Mouse (Mus musculus) intestine, embryonic 16.5 days (tissue): ENCODE measurements at regions not wholly inside any gene's neighbourhood (a gene's known extent, or its start where the extent isn't known, plus 50 kb on each side); places are given as distances from the start of the nearest gene placed in this dataset.

Experiments
- ATAC-seq: fragments of 200-750 bp; cut with Nextera tagmentation; 2 replicates; pipeline ENCODE4 v1.8.0; 2017; ENCODE audit warnings: moderate TSS enrichment, moderate library complexity
- H3K27ac ChIP-seq: fragments of 300-500 bp; sonication (generic); 2 replicates; pipeline ENCODE4 v1.5.1; 2014; ENCODE audit warnings: mild to moderate bottlenecking, low read length
- H3K27me3 ChIP-seq: fragments of 300-500 bp; sonication (generic); replicated peaks from 2 replicates; pipeline ENCODE4 v1.6.1; 2014; ENCODE audit warnings: low read length, control low read depth, mixed read lengths; ENCODE audit not compliant: control insufficient read depth, insufficient read depth
- H3K36me3 ChIP-seq: fragments of 300-500 bp; sonication (generic); 2 replicates; pipeline ENCODE4 v1.6.1; 2014; ENCODE audit warnings: low read length, control low read depth; ENCODE audit not compliant: control insufficient read depth, insufficient read depth
- H3K4me1 ChIP-seq: fragments of 300-500 bp; sonication (generic); 2 replicates; pipeline ENCODE4 v1.6.1; 2014; ENCODE audit warnings: low read length, control low read depth, mixed read lengths; ENCODE audit not compliant: control insufficient read depth, insufficient read depth
- H3K4me2 ChIP-seq: fragments of 300-500 bp; sonication (generic); 2 replicates; pipeline ENCODE4 v1.6.1; 2014; ENCODE audit warnings: low read depth, low read length, control low read depth
- H3K4me3 ChIP-seq: fragments of 300-500 bp; sonication (generic); 2 replicates; pipeline ENCODE4 v1.5.1; 2014; ENCODE audit warnings: mild to moderate bottlenecking, low read length
- H3K9ac ChIP-seq: fragments of 300-500 bp; sonication (generic); 2 replicates; pipeline ENCODE4 v1.6.1; 2014; ENCODE audit warnings: low read depth, low read length
- H3K9me3 ChIP-seq: fragments of 300-500 bp; sonication (generic); 2 replicates; pipeline ENCODE4 v1.6.1; 2016; ENCODE audit warnings: low read length, control low read depth; ENCODE audit not compliant: control insufficient read depth
- WGBS: fragments of 180-500 bp; shearing (Covaris S2); extraction: QIAGEN DNeasy Blood & Tissue Kit; methylation state at CpG from one replicate; pipeline ENCODE4 v1.1.7; 2014; 5-methylcytosine and 5-hydroxymethylcytosine counted together

DNA sequence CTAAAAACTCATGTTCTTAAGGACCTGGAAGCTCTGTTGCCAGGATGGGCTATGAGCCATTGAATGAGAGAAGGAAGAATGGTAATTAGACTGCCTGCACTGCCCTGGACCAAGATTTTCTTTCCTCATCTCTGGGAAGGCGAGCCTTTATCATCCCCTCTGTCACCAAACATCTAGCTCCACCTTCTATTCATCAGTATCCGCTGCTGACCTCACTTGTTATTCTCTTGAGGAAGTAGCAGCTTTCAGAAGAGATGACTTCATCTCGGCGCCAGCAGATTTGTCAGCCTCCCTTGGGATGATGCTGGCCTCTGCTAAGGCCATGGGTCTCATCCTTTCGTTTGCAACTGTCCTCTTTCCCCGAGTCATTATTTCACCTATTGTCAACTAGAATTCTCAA lies 67.5 kb upstream of the Tcf21 start:
- no peak overlapping the region for H3K4me2 ChIP-seq
- 77% methylated on average over 6 of the region's 6 CpGs for WGBS
- ATAC-seq, result no peak
- no peaks in the 10 kb centered on the region for H3K36me3 ChIP-seq
- H3K27me3 ChIP-seq, result no peaks in the 10 kb centered on the region
- H3K4me1 ChIP-seq, result no peaks in the 10 kb centered on the region
- no peak overlapping the region for H3K27ac ChIP-seq
- no peaks in the 10 kb centered on the region for H3K9me3 ChIP-seq
- no peak overlapping the region for H3K9ac ChIP-seq
- no peak overlapping the region for H3K4me3 ChIP-seq

DNA sequence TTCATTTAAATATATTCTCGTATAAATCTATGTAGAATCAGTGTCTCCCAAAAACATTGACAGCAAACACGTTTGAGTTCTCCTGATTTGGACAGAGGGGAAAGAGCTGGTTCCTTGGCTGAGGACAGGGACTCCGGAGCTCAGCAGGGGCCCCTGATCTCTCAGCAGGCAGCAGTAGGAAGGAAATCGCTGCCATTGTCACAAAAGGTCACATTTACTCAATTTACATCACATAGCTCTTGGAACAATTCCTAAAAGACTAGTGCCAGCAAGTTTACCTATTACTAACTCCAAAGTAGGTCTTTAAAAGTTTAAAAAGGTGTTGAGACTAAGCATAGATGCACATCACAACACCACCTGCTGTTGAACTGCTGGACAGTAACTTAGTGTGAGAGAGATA lies 59.7 kb upstream of the Tcf21 start:
- Histone ChIP-seq H3K9me3 (no peaks in the 10 kb centered on the region), H3K4me1 (peaks cover 11% of the 10 kb centered on the region), H3K9ac (no peak overlapping the region), H3K27ac (no peak overlapping the region), H3K27me3 (no peaks in the 10 kb centered on the region), H3K36me3 (no peaks in the 10 kb centered on the region), H3K4me2 (no peak overlapping the region), H3K4me3 (no peak overlapping the region)
- WGBS, result 49% methylated on average over 4 of the region's 4 CpGs
- no peak for ATAC-seq

DNA sequence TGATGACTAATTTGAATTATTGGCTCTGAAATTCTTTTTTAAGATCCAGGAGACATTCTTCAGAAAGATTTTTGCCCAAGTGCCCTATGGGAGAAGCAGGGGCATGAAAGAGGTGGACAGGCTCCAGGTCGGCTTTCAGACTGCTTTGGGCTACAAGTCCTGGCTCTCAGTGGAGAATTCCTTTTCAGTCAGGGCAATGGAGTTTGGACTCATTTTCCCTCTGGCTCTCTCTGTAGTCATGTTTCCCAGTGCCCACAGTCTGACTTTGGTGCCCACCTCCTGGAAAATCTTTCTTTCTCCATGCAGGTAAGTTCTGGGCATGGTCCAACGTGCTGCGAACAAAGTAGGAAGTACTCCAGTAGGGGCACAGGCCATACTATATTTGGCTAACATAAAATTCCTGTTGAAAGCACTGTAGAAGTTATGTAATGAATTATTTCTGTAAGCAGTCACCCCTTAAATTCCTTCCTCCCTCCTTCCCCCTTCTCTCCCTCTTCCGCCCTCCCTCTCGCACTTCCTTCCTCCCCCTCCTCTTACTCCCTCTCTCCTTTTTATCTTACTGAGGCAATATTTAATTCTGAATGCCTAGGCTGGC lies 57.7 kb upstream of the Tcf21 start:
- H3K36me3 ChIP-seq, result no peaks in the 10 kb centered on the region
- no peak for ATAC-seq
- no peaks in the 10 kb centered on the region for H3K27me3 ChIP-seq
- no peaks in the 10 kb centered on the region for H3K9me3 ChIP-seq
- no peak overlapping the region; the same call in 1 of the 2 replicates for H3K27ac ChIP-seq
- peaks cover 11% of the 10 kb centered on the region for H3K4me1 ChIP-seq
- no peak overlapping the region for H3K4me3 ChIP-seq
- WGBS, result 69% methylated on average over 5 of the region's 5 CpGs
- no peak overlapping the region for H3K4me2 ChIP-seq
- no peak overlapping the region for H3K9ac ChIP-seq

DNA sequence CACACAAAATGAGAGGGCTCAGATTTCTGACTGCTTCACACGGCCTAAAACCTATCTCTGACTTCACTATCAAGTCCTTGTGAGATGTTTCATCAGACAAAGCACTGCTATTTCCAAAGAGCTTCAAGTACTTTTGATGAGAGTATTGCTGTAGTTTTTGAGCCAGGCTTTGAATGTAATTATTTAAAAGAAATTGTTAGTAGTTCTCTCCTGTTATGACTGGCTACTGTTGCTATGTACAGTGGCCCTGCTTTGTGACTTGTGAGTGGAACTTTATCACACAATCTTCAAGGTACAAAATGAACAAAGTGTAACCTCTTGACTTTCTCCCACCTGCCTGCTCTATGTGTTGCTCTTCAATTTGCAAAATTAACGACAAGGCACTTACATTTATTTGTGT lies 57.1 kb upstream of the Tcf21 start:
- Histone ChIP-seq H3K4me3 (no peak overlapping the region), H3K4me1 (peaks cover 11% of the 10 kb centered on the region), H3K27me3 (no peaks in the 10 kb centered on the region), H3K9me3 (no peaks in the 10 kb centered on the region), H3K27ac (no peak overlapping the region), H3K9ac (no peak overlapping the region), H3K36me3 (no peaks in the 10 kb centered on the region), H3K4me2 (no peak overlapping the region)
- WGBS, result 68% methylated on average over 2 of the region's 2 CpGs
- no peak for ATAC-seq

DNA sequence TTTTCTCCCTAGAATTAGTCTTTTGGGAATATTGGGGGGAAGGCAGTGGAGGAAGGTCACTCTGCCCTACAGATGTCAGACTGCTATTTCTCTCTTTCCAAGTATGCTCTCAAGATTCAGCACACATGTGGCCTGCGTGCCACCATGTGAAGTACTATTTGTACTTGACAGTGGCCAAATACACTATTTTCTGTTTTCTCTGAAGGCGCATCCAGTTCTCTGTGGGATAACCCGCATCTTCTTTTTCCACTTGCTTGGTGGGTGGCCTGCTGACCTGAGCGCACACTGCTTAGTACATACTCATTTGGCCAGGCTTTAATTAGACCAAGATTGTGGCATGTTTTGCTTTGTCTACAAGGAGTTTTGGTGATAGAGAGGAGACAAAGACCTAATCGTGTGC lies 55.7 kb upstream of the Tcf21 start:
- Histone ChIP-seq H3K4me2 (no peak overlapping the region), H3K4me3 (no peak overlapping the region), H3K36me3 (no peaks in the 10 kb centered on the region), H3K4me1 (peaks cover 11% of the 10 kb centered on the region), H3K9me3 (no peaks in the 10 kb centered on the region), H3K27ac (no peak overlapping the region), H3K27me3 (no peaks in the 10 kb centered on the region), H3K9ac (no peak overlapping the region)
- WGBS, result 88% methylated on average over 5 of the region's 5 CpGs
- no peak for ATAC-seq

DNA sequence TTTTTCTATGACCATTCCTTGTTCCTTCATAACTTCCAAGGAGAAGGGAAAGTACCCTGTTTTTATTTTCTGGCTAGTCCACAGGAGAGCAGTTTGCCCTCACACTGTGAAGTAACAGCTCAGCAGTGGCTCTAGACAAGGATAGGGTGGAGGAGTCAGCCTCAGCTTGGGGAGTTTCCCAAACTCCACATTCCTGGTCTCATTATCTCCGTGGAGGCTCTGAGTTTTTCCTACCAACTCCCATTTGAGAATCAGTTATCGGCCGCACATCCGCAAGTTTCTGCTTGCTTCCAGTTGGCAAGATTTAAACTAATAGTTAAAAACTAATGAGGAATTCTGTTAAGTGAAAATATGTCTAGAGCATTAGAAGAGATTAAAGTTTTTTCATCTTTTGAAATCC lies 55.2 kb upstream of the Tcf21 start:
- H3K36me3 ChIP-seq, result no peaks in the 10 kb centered on the region
- H3K4me1 ChIP-seq, result peaks cover 11% of the 10 kb centered on the region
- no peak overlapping the region for H3K4me3 ChIP-seq
- WGBS, result 78% methylated on average over 4 of the region's 4 CpGs
- no peak overlapping the region for H3K27ac ChIP-seq
- H3K27me3 ChIP-seq, result no peaks in the 10 kb centered on the region
- no peak for ATAC-seq
- no peak overlapping the region for H3K9ac ChIP-seq
- H3K4me2 ChIP-seq, result no peak overlapping the region
- H3K9me3 ChIP-seq, result no peaks in the 10 kb centered on the region
